Mouse (Mus musculus) lung, postnatal 4 days (tissue): Measurements from ENCODE around the gene Kank2.

Source experiments
- DNase-seq, 2 experiments: peaks; one replicate each; pipeline ENCODE4 v3.0.0; 2021

The Kank2 gene

GRCm38 (mm10) chr9:21798345-21799009 lies at the start of gene Kank2:
Gene Kank2, minus strand, starts transcription at chr9:21798744.
- DNase-seq: peak; percentile 92 to 94

GRCm38 (mm10) chr9:21847926-21848325 lies 49.4 kb upstream of the Kank2 start:
- DNase-seq: no peak

GRCm38 (mm10) chr9:21847425-21847824 lies 48.9 kb upstream of the Kank2 start:
- peak; percentile 42 to 63 for DNase-seq

- peak; percentile 83 to 93 for DNase-seq
Observed at GRCm38 (mm10) chr9:21846755-21847341, 48.3 kb upstream of the Kank2 start.

GRCm38 (mm10) chr9:21845381-21846080 lies 47.0 kb upstream of the Kank2 start:
- DNase-seq: peak in 1 of 2 experiments; percentile 50

GRCm38 (mm10) chr9:21843086-21843485 lies 44.5 kb upstream of the Kank2 start:
- DNase-seq: peak in 1 of 2 experiments; percentile 37

GRCm38 (mm10) chr9:21842391-21842790 lies 43.8 kb upstream of the Kank2 start:
- peak; percentile 59 to 84 for DNase-seq

- DNase-seq: no peak
Observed at GRCm38 (mm10) chr9:21841340-21841739, 42.8 kb upstream of the Kank2 start.

GRCm38 (mm10) chr9:21840115-21840787 lies 41.7 kb upstream of the Kank2 start:
- DNase-seq: peak in 1 of 2 experiments; percentile 61

GRCm38 (mm10) chr9:21837690-21838089 lies 39.1 kb upstream of the Kank2 start:
- no peak for DNase-seq

GRCm38 (mm10) chr9:21835258-21835912 lies 36.8 kb upstream of the Kank2 start, which contains the start of gene Angptl8:
Gene Angptl8, plus strand, starts transcription at chr9:21835510.
- DNase-seq: peak; percentile 84 to 92

GRCm38 (mm10) chr9:21831558-21832240 lies 33.2 kb upstream of the Kank2 start:
- no peak for DNase-seq

GRCm38 (mm10) chr9:21830936-21831335 lies 32.4 kb upstream of the Kank2 start:
- no peak for DNase-seq

GRCm38 (mm10) chr9:21830461-21830850 lies 31.9 kb upstream of the Kank2 start:
- no peak for DNase-seq

GRCm38 (mm10) chr9:21829834-21830460 lies 31.4 kb upstream of the Kank2 start:
- no peak for DNase-seq

- DNase-seq: no peak
Observed at GRCm38 (mm10) chr9:21824366-21824765, 25.8 kb upstream of the Kank2 start.

GRCm38 (mm10) chr9:21823957-21824356 lies 25.4 kb upstream of the Kank2 start:
- DNase-seq: no peak

- no peak for DNase-seq
Observed at GRCm38 (mm10) chr9:21822686-21823085, 24.1 kb upstream of the Kank2 start.

GRCm38 (mm10) chr9:21820183-21820582 lies 21.6 kb upstream of the Kank2 start:
- DNase-seq: no peak

GRCm38 (mm10) chr9:21819181-21819729 lies 20.7 kb upstream of the Kank2 start:
- DNase-seq: no peak

- no peak for DNase-seq
Observed at GRCm38 (mm10) chr9:21818561-21818960, 20.0 kb upstream of the Kank2 start.
